Mouse (Mus musculus) heart, adult 2 months (tissue): ENCODE measurements at regions not wholly inside any gene's neighbourhood (a gene's known extent, or its start where the extent isn't known, plus 50 kb on each side); places are given as distances from the start of the nearest gene placed in this dataset.

Experiments used
- DNase-seq, 2 experiments: peaks; one replicate each; pipeline ENCODE4 v3.0.0; 2021
- H3K27ac ChIP-seq: fragments of 200-600 bp; 2 replicates; pipeline ENCODE4 v1.8.1; 2022
- H3K27me3 ChIP-seq: fragments of 200-500 bp; 2 replicates; pipeline ENCODE4 v1.6.1; 2012; ENCODE audit warnings: mild to moderate bottlenecking, low read length, inconsistent platforms, mixed read lengths; ENCODE audit not compliant: control insufficient read depth, insufficient read depth
- H3K36me3 ChIP-seq: fragments of 200-500 bp; 2 replicates; pipeline ENCODE4 v1.6.1; 2012; ENCODE audit warnings: low read length, inconsistent platforms; ENCODE audit not compliant: control insufficient read depth, insufficient read depth
- H3K4me1 ChIP-seq: fragments of 200-500 bp; 2 replicates; pipeline ENCODE4 v1.6.1; 2011; ENCODE audit warnings: low read length; ENCODE audit not compliant: control insufficient read depth, insufficient read depth
- H3K4me3 ChIP-seq: fragments of 200-600 bp; 2 replicates; pipeline ENCODE4 v1.8.1; 2022
- H3K79me2 ChIP-seq: fragments of 200-500 bp; replicated peaks from 2 replicates; pipeline ENCODE4 v1.6.1; 2012; ENCODE audit warnings: mild to moderate bottlenecking, inconsistent platforms, low read length, moderate library complexity, mixed read lengths; ENCODE audit not compliant: control insufficient read depth, insufficient read depth
- H3K9ac ChIP-seq: fragments of 200-500 bp; 2 replicates; pipeline ENCODE4 v1.6.1; 2012; ENCODE audit warnings: low read depth, mild to moderate bottlenecking, control low read depth, inconsistent platforms, low read length, mixed read lengths
- CTCF ChIP-seq: fragments of 200-600 bp; IDR thresholded peaks from 2 replicates; pipeline ENCODE4 v1.8.1; 2022; ENCODE audit warnings: antibody characterized with exemption, mild to moderate bottlenecking, moderate library complexity
- EP300 ChIP-seq: fragments of 200-500 bp; IDR thresholded peaks from 2 replicates; pipeline ENCODE4 v1.6.1; 2011; ENCODE audit warnings: low read depth, low read length, control low read depth; ENCODE audit not compliant: insufficient read depth
- POLR2A ChIP-seq: fragments of 200-500 bp; IDR thresholded peaks from 2 replicates; pipeline ENCODE4 v1.6.1; 2011; ENCODE audit warnings: mild to moderate bottlenecking, low read depth, low read length, control low read depth; ENCODE audit not compliant: insufficient read depth
- WGBS: fragments of 180-500 bp; shearing (Covaris S2); methylation state at CpG from one replicate; pipeline ENCODE4 v1.1.7; 2018; 5-methylcytosine and 5-hydroxymethylcytosine counted together
- intact Hi-C: fragments of 180-260 bp; cut with DNase I; formaldehyde crosslinking; loops from one replicate; pipeline ENCODE4 v1.15.1; 2025

DNA sequence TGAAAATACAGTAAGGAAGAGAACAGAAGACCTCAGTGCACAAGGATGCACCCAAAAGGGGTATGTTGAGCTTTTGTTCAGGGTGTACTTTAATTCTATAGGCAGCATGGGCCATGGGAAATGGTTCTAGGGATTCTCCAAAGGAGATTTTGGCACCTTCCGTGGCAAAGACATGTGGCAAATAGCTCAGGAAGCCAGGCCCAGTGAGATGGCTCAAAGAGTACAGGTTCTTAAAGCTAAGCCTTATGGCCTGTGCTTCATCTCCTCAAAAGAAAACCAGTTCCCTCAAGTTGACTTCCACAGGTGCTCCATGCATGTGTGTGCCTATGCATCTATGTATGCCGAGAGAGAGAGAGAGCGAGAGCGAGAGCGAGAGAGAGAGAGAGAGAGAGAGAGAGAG is 112.1 kb downstream of the 3110018I06Rik start:
- H3K4me3 ChIP-seq, result no peak overlapping the region
- no peaks in the 10 kb centered on the region for H3K4me1 ChIP-seq
- H3K36me3 ChIP-seq, result no peaks in the 10 kb centered on the region
- no peak overlapping the region for H3K27ac ChIP-seq
- no peaks in the 10 kb centered on the region for H3K27me3 ChIP-seq
- intact Hi-C loops, result no loop called here
- WGBS, result 90% methylated on average over 5 of the region's 5 CpGs
- DNase-seq, result no peak
- no peak for TF ChIP-seq CTCF
- TF ChIP-seq EP300, result no peak
- TF ChIP-seq POLR2A, result no peak
- no peak overlapping the region for H3K9ac ChIP-seq
- H3K79me2 ChIP-seq, result no peaks in the 10 kb centered on the region

DNA sequence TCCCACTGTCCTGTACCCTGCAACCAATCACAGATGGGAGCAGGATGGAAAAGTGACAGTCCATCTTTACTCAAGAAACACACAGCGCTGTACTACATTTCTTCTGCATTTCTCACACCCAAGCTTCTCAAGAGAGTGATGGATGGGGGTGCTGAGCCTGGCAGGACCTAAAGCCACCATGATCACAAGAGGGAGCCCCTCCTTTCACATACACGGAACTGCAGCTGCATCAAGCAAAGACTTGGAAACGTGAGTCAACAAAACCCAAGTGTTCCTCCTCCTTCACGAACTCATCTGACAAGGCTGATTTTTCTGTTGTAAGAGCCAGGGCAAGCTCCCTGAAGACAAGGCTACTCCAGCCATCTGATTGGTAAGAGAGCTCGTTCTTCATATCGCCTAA is 120.5 kb downstream of the 3110018I06Rik start:
- Histone ChIP-seq H3K4me1 (no peaks in the 10 kb centered on the region), H3K36me3 (no peaks in the 10 kb centered on the region), H3K9ac (no peak overlapping the region), H3K27ac (no peak overlapping the region), H3K79me2 (no peaks in the 10 kb centered on the region), H3K4me3 (no peak overlapping the region), H3K27me3 (no peaks in the 10 kb centered on the region)
- 69% methylated on average over 6 of the region's 6 CpGs for WGBS
- intact Hi-C loops, result no loop called here
- DNase-seq, result no peak
- TF ChIP-seq CTCF (no peak), POLR2A (no peak), EP300 (no peak)

DNA sequence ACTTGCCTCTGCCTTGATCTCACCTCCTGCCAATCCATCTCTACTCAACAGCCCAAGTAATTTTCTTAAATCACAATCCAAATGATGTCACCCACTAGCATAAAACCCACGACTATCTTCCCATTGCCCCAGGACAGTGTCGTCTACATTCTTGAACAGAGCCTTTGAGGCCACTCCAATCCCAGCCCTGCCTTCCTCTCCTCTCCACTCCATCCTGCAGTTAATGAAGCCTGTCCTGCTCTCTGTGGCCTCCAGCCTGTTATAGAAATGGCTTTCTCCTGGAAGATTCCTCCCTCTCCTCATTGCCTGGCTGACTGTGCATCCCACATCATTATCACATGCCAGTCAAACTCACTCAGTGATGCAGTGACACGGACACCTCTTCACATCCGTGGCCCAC is 121.6 kb downstream of the 3110018I06Rik start:
- Histone ChIP-seq H3K27ac (no peak overlapping the region), H3K79me2 (no peaks in the 10 kb centered on the region), H3K4me3 (no peak overlapping the region), H3K36me3 (no peaks in the 10 kb centered on the region), H3K9ac (no peak overlapping the region), H3K27me3 (no peaks in the 10 kb centered on the region), H3K4me1 (no peaks in the 10 kb centered on the region)
- intact Hi-C loops, result no loop called here
- WGBS, result 75% methylated on average over 4 of the region's 4 CpGs
- no peak for DNase-seq
- no peak for TF ChIP-seq CTCF
- no peak for TF ChIP-seq POLR2A
- TF ChIP-seq EP300, result no peak

DNA sequence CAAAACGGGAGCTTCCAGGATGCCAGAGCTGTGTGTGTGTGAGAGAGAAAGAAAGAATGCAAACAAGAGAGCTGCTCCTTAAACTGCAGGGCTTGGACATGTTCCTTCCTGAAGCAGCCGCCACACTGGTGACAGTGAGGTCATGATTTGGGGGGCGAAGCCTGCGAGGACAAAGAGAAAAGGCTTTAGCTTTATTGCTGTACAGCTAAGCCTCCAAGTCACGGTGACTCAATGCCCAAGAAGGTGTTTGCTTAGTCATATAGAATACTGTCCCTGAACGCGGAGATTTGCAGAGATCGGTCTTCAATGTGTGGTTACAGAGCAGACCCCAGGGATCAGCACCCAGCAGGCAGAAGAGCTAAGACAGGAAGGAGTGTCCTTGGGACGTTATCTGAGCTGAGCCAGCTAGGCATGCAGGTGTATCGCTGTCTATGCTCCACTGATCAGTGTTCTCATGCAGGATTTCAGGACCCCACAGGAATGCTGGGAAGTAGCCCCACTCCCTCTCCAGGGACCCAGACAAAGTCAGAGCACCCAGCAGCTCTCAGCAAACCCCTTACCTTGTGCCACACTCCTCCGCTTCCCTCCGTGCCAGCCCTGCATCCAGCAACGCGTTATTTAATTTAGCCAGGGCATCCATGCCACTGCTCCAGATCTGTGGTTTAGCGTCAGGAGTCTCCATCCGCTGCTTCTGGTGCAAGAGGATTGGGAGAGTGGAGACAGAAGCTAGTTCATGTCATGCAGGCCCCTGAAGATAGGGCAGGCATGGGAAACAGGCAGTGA is 129.0 kb downstream of the 3110018I06Rik start:
- no peak overlapping the region for H3K4me3 ChIP-seq
- no peak for DNase-seq
- intact Hi-C loops, result no loop called here
- no peaks in the 10 kb centered on the region for H3K36me3 ChIP-seq
- H3K4me1 ChIP-seq, result no peaks in the 10 kb centered on the region
- H3K27me3 ChIP-seq, result no peaks in the 10 kb centered on the region
- TF ChIP-seq CTCF (no peak), POLR2A (no peak), EP300 (no peak)
- no peaks in the 10 kb centered on the region for H3K79me2 ChIP-seq
- no peak overlapping the region for H3K27ac ChIP-seq
- 71% methylated on average over 16 of the region's 16 CpGs for WGBS
- H3K9ac ChIP-seq, result no peak overlapping the region

DNA sequence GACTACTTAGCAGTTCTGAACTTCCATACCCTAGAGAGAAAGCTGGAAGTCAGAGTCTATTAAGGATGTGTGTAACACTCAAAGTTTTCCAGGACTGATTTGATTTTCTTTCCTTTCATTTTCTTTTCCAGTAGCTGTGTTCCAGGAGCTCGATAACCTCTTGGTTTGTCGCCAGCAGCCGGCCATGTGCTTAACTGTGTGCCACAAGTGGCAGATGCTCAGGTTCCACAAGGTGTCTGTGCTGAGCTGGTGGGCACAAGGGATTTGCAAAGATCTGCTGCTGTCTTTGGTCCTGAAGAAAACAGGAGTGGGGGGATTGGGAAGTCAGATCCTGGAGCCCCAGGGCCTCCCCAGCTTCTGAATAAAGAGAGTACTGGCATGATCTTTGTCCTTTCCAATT is 136.0 kb downstream of the 3110018I06Rik start:
- Histone ChIP-seq H3K4me1 (no peaks in the 10 kb centered on the region), H3K36me3 (no peaks in the 10 kb centered on the region), H3K79me2 (no peaks in the 10 kb centered on the region), H3K27ac (no peak overlapping the region), H3K9ac (no peak overlapping the region), H3K27me3 (no peaks in the 10 kb centered on the region), H3K4me3 (no peak overlapping the region)
- DNase-seq, result no peak
- TF ChIP-seq CTCF, result no peak
- no peak for TF ChIP-seq POLR2A
- TF ChIP-seq EP300, result no peak
- 28% methylated on average over 3 of the region's 3 CpGs for WGBS
- intact Hi-C loops, result no loop called here

DNA sequence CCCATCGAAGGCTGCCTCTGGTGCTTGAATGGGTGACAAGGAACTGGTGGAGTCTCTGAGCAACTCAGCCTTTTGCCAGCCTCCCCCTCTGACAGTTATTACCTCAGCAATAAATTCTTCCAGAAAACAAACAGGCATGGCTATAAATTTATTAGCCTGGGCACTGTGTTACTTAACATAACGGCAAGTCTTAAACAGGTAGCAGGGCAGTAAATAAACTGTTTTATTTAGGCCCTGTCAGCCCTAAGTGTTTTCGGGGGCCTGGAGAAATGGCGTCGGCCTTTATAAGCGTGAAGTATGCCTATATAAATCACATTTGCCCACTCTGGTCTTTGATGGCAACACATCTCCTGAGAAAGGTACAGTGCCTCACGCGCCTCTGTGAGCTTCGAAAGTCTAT is 159.6 kb downstream of the 3110018I06Rik start:
- intact Hi-C loops, result no loop called here
- WGBS, result 94% methylated on average over 9 of the region's 9 CpGs
- no peak overlapping the region for H3K27ac ChIP-seq
- H3K79me2 ChIP-seq, result no peaks in the 10 kb centered on the region
- no peak overlapping the region for H3K9ac ChIP-seq
- H3K27me3 ChIP-seq, result no peaks in the 10 kb centered on the region
- no peaks in the 10 kb centered on the region for H3K36me3 ChIP-seq
- no peak for DNase-seq
- no peaks in the 10 kb centered on the region for H3K4me1 ChIP-seq
- no peak overlapping the region for H3K4me3 ChIP-seq
- TF ChIP-seq POLR2A (no peak), CTCF (no peak), EP300 (no peak)
